Mouse (Mus musculus) fibroblast of lung, adult 2 months (primary cell): ENCODE measurements around the gene Ccdc34.

Experiments
- DNase-seq: peaks from one replicate; pipeline ENCODE4 v3.0.0-alpha.2; 2011; ENCODE audit warnings: low read depth

The Ccdc34 gene

DNA sequence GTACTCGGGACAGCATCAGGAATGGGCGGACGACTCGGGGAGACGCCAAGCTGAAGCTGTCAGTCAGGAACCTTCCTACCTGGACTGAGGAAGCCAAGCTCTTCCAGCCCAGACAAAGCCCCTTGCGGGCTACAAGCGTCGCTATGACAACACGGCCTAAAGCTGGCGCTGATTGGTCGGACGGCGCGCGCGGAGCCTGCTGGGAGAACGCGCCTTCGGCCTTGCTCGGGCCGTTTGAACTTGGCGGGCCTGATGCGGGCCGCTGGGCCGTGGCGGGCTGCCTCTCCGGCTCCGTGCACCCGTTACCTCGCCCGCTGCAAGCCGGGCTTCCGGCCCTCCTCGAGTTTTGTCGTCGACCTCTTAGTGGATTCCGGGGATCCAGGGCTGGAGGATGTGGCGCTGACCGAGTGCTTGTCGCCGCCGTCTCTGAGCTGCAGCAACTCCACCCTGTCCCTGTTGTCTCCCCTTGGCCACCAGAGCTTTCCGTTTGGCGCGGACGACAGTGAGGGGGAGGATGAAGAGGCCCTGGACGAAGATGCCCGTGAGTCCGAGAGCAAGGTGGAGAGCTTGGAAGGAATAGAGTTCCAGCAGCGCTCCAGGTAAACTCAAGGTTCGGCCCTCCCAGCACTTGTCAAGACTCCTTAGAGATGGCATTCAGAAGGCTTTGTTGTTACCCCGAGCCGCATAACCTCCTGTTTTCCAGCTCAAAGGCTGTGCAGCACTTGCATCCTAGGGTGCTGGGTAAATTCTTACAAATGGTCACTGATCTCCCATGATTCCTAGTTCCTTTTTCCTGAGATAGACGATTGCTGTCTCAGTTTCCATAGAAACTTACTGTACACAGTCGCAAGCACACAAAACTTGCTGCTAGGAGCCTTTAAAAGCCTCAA lies at the start of gene Ccdc34:
TSS of gene Ccdc34 (plus strand) at position 202 of the 890 bp plus-strand sequence.
- peak; percentile 80 for DNase-seq

GRCm38 (mm10) chr2:109969381-109969780 lies 48.2 kb upstream of the Ccdc34 start:
- no peak for DNase-seq

- no peak for DNase-seq
Measured at GRCm38 (mm10) chr2:109969926-109970532, 47.6 kb upstream of the Ccdc34 start.

- no peak for DNase-seq
Measured at GRCm38 (mm10) chr2:109970744-109971410, 46.7 kb upstream of the Ccdc34 start.

DNA sequence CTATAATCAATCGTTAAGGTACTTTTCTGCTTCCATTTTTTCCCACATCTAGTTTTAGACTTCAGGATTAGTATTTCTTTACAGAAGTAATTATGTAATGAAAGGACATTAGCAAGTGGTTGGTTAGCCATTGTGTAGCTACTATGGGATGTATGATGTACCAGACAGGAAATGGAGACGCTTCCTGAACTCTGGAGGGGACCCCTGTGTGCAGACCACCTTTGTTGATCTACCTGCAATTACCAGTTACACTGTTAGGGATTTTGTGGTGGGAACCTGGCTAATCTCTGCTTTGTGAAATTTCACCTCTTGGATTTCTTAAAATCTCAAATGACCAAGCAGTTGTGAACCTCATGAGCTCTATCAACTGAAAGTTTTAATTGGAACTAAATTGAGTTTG lies 45.3 kb upstream of the Ccdc34 start:
- DNase-seq = no peak

GRCm38 (mm10) chr2:109972922-109973321 lies 44.7 kb upstream of the Ccdc34 start:
- no peak for DNase-seq

- DNase-seq = no peak
Measured at GRCm38 (mm10) chr2:109974807-109975206, 42.8 kb upstream of the Ccdc34 start.

- DNase-seq = no peak
Measured at GRCm38 (mm10) chr2:109976181-109976580, 41.4 kb upstream of the Ccdc34 start.

DNA sequence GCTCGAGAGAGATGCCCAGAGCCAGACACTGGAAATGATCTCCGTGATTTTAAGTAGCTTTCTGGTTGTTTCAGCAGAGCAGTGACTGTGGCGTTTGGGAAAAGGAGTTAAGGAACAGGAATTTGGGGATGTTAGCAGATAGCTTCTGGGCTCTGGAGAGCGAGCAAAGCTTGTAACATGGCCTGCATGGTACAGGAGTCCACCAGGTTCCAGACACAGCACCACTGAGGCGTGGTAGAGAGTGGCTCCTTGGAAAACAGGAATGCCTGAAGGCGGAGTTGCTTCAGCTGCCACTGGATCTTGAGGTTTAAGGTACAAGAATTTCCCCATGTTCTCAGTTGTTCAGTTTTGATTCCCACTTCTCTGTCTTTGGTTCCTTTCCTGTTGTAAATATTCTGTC lies 40.3 kb upstream of the Ccdc34 start:
- no peak for DNase-seq

DNA sequence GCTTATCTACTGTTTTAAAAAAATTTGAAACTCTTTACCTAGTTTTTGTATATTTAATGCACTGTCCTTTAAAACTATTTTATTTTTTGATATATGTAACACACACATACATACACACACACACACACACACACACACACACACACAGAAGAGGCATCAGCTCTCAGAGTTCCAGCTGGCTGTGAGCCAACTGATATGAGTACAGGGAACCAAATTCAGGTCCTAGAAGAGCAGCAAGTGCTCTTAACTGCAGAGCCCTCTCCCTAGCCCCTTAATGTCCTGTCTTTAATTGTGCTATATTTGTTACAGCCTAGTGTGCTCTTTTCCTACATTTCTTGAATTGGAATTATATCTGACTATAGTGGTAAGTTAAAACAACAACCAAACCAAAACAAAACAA lies 38.4 kb upstream of the Ccdc34 start:
- no peak for DNase-seq

- no peak for DNase-seq
Measured at GRCm38 (mm10) chr2:109983435-109983834, 34.2 kb upstream of the Ccdc34 start.

- DNase-seq = no peak
Measured at GRCm38 (mm10) chr2:109984930-109985329, 32.7 kb upstream of the Ccdc34 start.

GRCm38 (mm10) chr2:109985560-109985959 lies 32.1 kb upstream of the Ccdc34 start:
- DNase-seq = no peak

GRCm38 (mm10) chr2:109986036-109986785 lies 31.4 kb upstream of the Ccdc34 start:
- no peak for DNase-seq

- no peak for DNase-seq
Measured at GRCm38 (mm10) chr2:109987946-109988345, 29.7 kb upstream of the Ccdc34 start.

DNA sequence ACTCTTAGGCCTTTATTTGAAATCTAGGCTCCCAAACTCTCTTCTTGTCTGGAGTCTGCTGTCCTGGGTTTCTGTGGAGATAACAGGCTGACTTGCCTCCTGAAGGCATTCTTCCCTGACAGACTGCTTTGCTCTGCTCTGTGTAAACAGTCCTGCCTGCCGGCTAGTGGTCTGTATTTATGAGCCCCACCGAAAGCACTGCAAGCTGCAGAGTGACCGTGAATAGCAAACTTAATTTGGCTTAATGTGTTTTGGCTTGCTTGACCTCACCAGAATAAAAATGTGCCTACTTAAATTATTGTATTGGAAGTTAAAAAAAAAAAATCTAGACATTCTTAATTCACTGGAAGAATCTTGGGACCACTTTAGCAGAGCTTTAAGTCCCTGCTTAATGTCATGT lies 28.4 kb upstream of the Ccdc34 start:
- DNase-seq = no peak

DNA sequence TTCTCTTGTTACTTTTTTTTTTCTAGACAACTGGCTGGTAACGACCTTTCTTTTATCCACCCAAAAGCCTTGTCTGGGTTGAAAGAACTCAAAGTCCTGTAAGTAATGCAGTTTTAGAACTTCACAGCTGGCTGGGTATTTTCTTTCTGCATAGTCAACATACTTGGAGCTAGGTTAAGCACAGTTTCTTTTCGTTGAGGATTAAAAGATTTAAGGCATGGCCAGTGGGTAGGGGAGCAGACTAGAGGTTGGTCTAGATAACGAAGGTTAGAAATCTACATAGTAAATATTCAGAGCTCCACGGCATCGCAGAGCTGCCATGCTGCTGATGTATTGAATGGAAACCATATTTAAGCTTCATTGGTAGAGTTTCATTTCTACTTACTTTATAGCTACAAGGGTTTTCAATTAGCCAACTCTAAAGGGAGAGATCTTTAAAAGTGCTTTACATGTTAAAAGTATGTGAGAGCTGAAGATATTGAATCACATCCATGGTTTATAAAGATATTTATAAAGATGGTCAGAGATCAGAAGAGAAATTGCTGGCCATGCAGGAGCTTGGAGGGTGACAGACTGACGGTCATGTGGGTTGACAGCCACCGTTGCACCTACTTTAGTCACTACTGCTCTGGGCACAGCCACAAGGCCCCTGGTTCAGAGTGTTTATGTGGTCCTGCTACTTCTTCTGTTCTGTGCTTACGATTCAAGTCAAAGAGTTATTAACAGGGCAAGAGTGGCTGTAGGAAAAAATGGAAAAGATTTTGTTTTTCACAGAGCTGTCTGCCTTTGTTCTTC lies 27.7 kb upstream of the Ccdc34 start:
- DNase-seq = no peak

GRCm38 (mm10) chr2:109991754-109992153 lies 25.9 kb upstream of the Ccdc34 start:
- no peak for DNase-seq

DNA sequence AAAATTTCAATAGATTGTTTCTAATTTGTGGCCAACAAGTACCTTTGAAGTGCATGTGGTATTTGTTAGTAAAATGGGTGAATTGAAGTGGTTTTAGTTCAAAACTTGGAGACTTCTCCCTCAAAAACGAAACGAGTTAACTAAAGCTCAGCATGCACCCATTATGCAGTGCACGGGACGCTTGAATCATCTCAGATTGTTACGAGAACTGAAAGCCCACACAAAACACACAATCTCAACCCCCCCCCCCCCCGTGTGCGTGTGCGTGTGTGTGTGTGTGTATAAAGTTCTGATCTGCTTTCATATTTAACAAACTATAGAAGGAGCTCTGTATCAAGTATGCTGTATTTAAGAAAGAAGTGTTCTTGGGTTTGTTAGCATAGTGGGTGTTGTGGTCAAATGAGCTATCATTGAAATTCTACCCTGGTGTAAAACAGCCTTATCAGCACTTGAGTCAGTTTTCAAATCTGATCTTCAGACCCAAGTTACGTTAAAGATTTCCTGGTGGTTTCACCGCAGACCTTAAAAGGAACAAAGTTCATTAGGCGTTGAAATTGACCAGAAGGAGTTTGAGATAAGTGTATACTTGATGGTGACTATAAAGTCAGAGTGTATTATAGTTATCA lies 25.1 kb upstream of the Ccdc34 start:
- no peak for DNase-seq

DNA sequence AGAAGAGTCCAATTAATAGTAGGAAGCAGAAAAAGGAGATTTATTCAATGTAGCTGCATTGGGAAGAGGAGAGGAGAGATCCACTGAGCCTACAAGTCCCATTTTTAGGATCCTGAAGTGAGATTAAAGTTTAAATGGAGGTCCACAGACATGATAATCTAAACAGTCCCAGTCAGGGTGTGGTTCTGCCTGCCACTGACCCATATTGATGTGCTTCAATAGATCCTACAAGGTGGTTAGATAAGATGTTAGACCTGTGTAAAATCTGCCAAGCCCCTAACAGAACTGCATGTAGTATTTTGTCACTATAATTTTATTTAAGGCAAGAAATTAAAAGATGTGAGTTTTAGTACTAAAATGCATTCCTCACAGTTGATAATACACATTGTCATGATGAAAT lies 24.2 kb upstream of the Ccdc34 start:
- DNase-seq = no peak

DNA sequence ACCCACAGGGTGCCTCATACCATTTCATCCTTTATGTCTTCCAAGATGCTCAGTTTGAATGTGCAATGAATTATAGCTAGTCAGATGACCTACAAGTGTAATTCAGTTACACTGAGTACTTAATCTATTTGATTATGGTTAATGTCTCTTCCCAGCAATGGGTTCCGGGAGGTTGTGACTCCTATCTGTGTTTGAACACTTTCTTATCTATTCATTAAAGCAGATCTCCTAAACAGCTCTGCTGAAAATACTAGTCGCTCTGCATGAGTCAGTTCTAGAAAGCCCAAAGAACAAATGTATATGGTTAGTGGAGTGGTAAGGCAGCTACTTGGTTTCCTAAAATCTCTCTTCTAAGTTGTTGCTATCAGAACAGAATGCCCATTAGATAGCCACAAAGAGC lies 22.6 kb upstream of the Ccdc34 start:
- no peak for DNase-seq
